Mouse (Mus musculus) neutrophil, adult 5-6 weeks (primary cell): ENCODE data around the gene Tspyl4. TPM values are rescaled to one million over a fixed set of nuclear protein-coding genes. Genes with fewer than 3 reads are reported as not detected.
A peak's percentile ranks its signal among the peaks of the same experiment; 100 is the strongest.

ENCODE experiments used
- ATAC-seq: fragments of 151-379, 151-347 bp; 2 replicates; pipeline ENCODE4 v1.8.0; 2017; ENCODE audit warnings: mild to moderate bottlenecking, moderate TSS enrichment; ENCODE audit not compliant: insufficient number of reproducible peaks, poor library complexity, low FRiP score, severe bottlenecking; ENCODE audit errors: extremely low read depth
- total RNA-seq: library from RNA; stranded (forward); fragments of 200-1000 nt; gene quantifications from 2 replicates; pipeline ENCODE4 v1.2.3, GENCODE M21; 2017

The Tspyl4 gene
- total RNA-seq, 1 experiment from 2014 or later = 7.7 TPM

GRCm38 (mm10) chr10:34316571-34317216 lies 19.5 kb downstream of the Tspyl4 start:
- no peak for ATAC-seq

DNA sequence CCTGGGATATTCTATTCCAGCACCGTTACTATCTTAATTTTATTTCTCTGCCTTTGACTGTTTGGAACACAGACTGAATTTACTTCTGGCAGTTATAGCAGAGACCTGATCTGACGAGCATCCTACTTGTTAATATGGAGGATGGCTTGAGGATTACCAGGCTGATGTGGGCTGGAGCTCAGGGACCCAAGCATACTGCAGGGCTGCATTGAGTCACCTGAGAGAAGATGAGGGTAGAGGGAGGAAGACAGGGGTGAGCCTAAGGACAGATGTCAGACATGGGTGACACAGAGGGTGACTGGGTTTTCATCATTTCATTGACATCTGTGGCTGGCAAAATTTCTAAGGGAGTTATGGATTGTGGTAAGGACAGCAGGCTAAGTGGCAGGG lies 20.0 kb downstream of the Tspyl4 start:
- no peak for ATAC-seq

DNA sequence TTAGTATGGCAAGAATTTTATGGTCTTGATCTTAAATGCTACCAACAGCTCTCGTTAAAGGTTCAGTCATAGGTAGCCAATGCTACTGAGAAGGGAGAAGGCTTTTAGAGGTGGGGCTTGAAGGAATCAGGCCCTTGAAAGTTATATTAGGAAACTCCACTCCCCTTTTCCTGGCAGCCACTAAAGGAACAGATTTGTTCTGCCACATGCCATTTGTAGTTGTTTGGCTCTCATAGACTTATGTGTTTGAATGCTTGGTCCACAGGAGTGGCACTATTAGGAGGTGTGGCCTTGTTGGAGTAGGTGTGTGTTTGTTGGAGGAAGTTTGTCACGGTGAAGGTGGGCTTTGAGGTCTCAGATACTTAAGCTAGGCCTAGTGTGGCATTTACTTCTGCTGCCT lies 23.6 kb downstream of the Tspyl4 start:
- ATAC-seq = no peak

DNA sequence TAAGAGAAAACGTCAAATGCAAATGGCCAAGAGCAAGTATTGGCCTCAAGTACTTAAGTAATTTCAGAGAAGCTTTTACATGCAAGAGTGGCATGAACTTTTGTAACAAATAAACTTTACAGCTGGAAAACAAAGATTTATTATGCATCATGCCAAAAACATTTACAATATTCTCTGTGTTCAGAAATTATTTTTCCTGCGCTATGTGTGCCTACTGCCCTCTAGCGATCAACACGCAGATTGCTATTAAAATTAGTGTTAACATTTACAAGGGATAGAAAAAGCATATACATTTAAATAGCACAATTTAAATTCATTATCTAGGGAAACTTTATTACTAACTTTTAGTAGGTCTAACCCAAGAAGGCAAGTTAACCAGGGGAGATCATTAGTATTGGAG lies 29.5 kb downstream of the Tspyl4 start:
- 0 out of 2 replicates have a peak, but pooled peaks have one; percentile 46 for ATAC-seq

GRCm38 (mm10) chr10:34327144-34327543 lies 29.9 kb downstream of the Tspyl4 start:
- ATAC-seq = no peak

DNA sequence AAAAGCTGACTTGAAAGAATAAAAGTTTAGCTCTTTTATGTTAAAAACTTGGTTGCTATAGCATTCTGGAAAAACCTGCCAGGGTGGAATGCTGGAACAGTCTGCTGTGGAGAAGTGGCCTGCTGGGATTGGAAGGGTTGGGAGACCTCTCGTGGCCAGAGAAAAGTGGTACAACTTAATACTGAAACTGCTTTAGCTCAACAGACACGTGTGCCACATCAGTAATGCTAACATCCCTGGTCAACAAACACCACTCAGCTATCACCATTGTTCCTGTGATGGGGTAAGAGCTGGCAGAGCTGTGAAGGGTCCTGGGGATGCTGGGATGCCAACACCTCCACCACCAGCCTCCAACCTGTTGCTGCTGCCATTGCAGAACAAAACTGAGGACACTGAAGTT lies 31.1 kb downstream of the Tspyl4 start:
- ATAC-seq = no peak

- no peak for ATAC-seq
Observed at GRCm38 (mm10) chr10:34341014-34341413, 43.8 kb downstream of the Tspyl4 start.

GRCm38 (mm10) chr10:34341886-34342285 lies 44.6 kb downstream of the Tspyl4 start:
- no peak for ATAC-seq

Other genes starting within 250 kb of the Tspyl4 start
- not detected in 2 replicates for gene Calhm5, start 200.9 kb upstream of the Tspyl4 start, total RNA-seq
- gene Calhm6, start 169.5 kb upstream of the Tspyl4 start, total RNA-seq = 7.3 and 7.6 TPM in 2 replicates
- gene Dse, start 89.7 kb upstream of the Tspyl4 start, total RNA-seq = 4.7 and 5.1 TPM in 2 replicates
- 90.4 and 96.0 TPM in 2 replicates for gene Tspyl1, start 15.3 kb upstream of the Tspyl4 start, total RNA-seq
- 0.12 TPM in 2 replicates for gene Col10a1, start 92.5 kb downstream of the Tspyl4 start, total RNA-seq
- 30.7 and 37.7 TPM in 2 replicates for gene Nt5dc1, start 121.1 kb downstream of the Tspyl4 start, total RNA-seq
- 1.0 and 1.4 TPM in 2 replicates for gene Frk, start 186.0 kb downstream of the Tspyl4 start, total RNA-seq